Mouse (Mus musculus) heart, embryonic 16.5 days (tissue): ENCODE results near the gene Prkce. TPM values are rescaled to one million over a fixed set of nuclear protein-coding genes. Genes with fewer than 3 reads are reported as not detected.

ENCODE experiments used
- ATAC-seq: fragments of 200-750 bp; cut with Nextera tagmentation; replicated peaks from 2 replicates; pipeline ENCODE4 v1.8.0; 2017; ENCODE audit warnings: moderate number of reproducible peaks; ENCODE audit not compliant: insufficient read depth, low FRiP score; ENCODE audit errors: extremely low read depth
- H3K27ac ChIP-seq: fragments of 300-500 bp; sonication (generic); 2 replicates; pipeline ENCODE4 v1.5.1; 2014; ENCODE audit warnings: mild to moderate bottlenecking, low read length, control low read depth, moderate library complexity
- H3K27me3 ChIP-seq: fragments of 300-500 bp; sonication (generic); 2 replicates; pipeline ENCODE4 v1.6.1; 2014; ENCODE audit warnings: low read length, mixed read lengths; ENCODE audit not compliant: control insufficient read depth, insufficient read depth
- H3K36me3 ChIP-seq: fragments of 300-500 bp; sonication (generic); 2 replicates; pipeline ENCODE4 v1.6.1; 2014; ENCODE audit not compliant: control insufficient read depth, insufficient read depth
- H3K4me1 ChIP-seq: fragments of 300-500 bp; sonication (generic); 2 replicates; pipeline ENCODE4 v1.6.1; 2014; ENCODE audit warnings: low read length, mixed read lengths; ENCODE audit not compliant: control insufficient read depth, insufficient read depth
- H3K4me2 ChIP-seq: fragments of 300-500 bp; sonication (generic); 2 replicates; pipeline ENCODE4 v1.6.1; 2014; ENCODE audit warnings: low read depth, mild to moderate bottlenecking, control low read depth, low read length
- H3K4me3 ChIP-seq: fragments of 300-500 bp; sonication (generic); 2 replicates; pipeline ENCODE4 v1.5.1; 2014; ENCODE audit warnings: mild to moderate bottlenecking, control low read depth, low read length
- H3K9ac ChIP-seq: fragments of 300-500 bp; sonication (generic); 2 replicates; pipeline ENCODE4 v1.6.1; 2014; ENCODE audit warnings: low read length, control low read depth
- H3K9me3 ChIP-seq: fragments of 300-500 bp; sonication (generic); replicated peaks from 2 replicates; pipeline ENCODE4 v1.6.1; 2016; ENCODE audit warnings: low read length; ENCODE audit not compliant: control insufficient read depth
- WGBS: fragments of 180-500 bp; shearing (Covaris S2); extraction: QIAGEN DNeasy Blood & Tissue Kit; methylation state at CpG from one replicate; pipeline ENCODE4 v1.1.7; 2014; 5-methylcytosine and 5-hydroxymethylcytosine counted together
- polyA plus RNA-seq: library from polyadenylated mRNA; unstranded; fragments of >200 nt; fragmentation: Nextera tagmentation; extraction: Ambion mirVana; gene quantifications from 2 replicates; pipeline ENCODE4 v1.2.1, GENCODE M21; 2015

Prkce gene
- polyA plus RNA-seq, 1 experiment from 2014 or later = 6.0 TPM

DNA sequence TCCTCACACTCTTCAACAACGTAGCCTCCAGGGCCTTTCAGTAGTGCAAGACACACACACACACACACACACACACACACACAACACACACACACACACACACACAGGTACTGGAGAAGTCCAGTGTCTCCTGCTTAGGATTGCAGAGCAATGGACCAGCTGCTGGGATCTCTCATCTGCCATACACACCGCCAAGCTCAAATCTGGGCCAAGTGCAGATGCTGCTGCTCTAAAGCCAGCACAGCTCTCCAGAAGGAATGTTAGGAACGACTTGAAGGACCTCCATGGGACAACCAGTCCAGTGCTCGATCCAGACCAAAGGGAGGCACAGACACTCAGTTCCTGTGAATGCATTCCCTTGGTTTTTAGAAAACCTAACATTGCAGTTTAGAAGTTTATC, 414.8 kb downstream of the Prkce start:
- Histone ChIP-seq H3K9me3 (no peaks in the 10 kb centered on the region), H3K4me2 (no peak overlapping the region), H3K27ac (no peak overlapping the region), H3K27me3 (no peaks in the 10 kb centered on the region), H3K9ac (no peak overlapping the region), H3K36me3 (no peaks in the 10 kb centered on the region), H3K4me3 (no peak overlapping the region), H3K4me1 (no peaks in the 10 kb centered on the region)
- ATAC-seq = no peak
- WGBS = 63% methylated on average over 4 of the region's 4 CpGs

DNA sequence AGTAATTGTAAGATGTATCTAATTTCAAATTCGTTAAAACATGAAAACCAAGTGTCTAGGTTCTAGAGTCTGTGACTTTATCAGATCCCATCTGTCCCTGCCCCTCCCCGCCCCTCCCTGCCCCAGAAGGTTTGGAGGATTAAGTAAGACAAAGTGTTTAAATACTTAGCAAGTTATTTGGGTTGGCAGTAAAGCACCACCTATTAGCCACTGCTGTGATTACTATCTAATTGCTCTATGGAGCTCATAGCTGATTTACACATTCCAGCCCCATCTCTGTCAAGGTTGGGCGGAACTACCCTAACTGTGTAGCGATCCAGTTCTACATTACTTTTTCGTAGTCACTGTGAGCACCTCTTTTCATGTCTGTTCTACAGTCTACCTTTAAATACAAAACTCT, 418.9 kb downstream of the Prkce start:
- H3K9ac ChIP-seq = no peak overlapping the region
- no peak overlapping the region for H3K27ac ChIP-seq
- H3K4me1 ChIP-seq = peaks cover 10% of the 10 kb centered on the region
- H3K27me3 ChIP-seq = no peaks in the 10 kb centered on the region
- no peak for ATAC-seq
- no peak overlapping the region for H3K4me3 ChIP-seq
- H3K4me2 ChIP-seq = no peak overlapping the region
- H3K9me3 ChIP-seq = no peaks in the 10 kb centered on the region
- no peaks in the 10 kb centered on the region for H3K36me3 ChIP-seq
- 83% methylated on average over 5 of the region's 5 CpGs for WGBS

DNA sequence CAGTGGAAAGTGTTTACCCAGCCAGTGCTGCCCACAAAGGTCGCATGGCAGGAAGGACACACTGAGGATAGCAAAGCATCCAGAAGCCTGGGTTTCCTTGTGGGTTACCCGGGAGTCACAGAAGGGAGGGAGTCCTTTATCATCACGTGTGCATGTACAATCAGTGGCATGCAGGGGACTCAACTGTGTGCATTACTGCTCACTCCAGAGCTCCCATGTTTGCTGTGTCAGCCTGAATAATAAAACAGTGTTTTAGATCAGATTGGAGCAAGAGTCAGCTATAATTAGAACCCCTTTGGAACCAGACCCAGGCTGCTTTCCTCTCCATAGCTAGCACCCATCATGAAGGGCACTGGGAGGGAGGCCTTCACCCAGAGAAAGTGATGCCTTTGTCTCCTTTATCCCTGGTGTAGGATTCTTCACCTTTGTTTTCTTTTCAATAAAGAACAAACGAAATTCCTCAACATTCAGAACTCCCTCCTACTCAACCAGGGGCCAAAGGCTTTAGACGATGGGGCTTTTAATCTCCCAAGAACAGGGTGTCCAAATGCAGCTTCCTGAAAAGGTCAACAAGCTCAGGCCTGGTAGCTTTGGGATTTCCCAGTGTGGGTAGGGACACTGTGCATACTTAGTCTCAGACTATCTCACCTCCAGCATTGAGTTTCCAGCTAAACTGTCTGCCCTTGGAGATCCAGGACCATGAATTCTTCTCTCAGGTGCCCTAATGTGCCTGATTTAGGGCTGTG, 421.3 kb downstream of the Prkce start:
- WGBS = 38% methylated on average over 5 of the region's 5 CpGs
- peak; percentile 73 for ATAC-seq
- no peaks in the 10 kb centered on the region for H3K27me3 ChIP-seq
- no peak overlapping the region for H3K4me2 ChIP-seq
- H3K27ac ChIP-seq = peak overlapping the region; percentile 56
- H3K9me3 ChIP-seq = no peaks in the 10 kb centered on the region
- peaks cover 16% of the 10 kb centered on the region for H3K4me1 ChIP-seq
- no peak overlapping the region for H3K4me3 ChIP-seq
- no peak overlapping the region for H3K9ac ChIP-seq
- H3K36me3 ChIP-seq = no peaks in the 10 kb centered on the region

DNA sequence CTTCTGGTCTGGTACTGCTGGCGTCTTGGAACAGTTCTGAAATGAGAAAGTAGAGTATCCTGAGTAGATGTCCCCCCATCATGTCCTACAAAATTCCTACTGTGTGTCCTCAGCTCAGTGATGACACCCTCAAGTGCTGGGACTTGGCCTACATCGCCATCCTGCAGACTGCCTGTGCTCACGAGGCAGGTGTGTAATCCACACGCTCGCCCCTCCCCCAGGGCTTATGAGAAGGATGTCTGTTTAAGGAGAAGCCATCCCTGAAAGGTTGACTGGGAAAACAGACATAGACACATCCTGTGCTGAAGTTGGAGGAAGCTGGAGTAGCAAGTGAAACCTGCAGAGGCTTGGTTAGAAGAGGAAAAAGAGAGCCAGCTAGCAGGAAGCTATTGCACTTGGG, 422.1 kb downstream of the Prkce start:
- Histone ChIP-seq H3K9ac (no peak overlapping the region), H3K4me2 (no peak overlapping the region), H3K27ac (no peak overlapping the region), H3K4me3 (no peak overlapping the region), H3K4me1 (peaks cover 17% of the 10 kb centered on the region), H3K36me3 (no peaks in the 10 kb centered on the region), H3K9me3 (no peaks in the 10 kb centered on the region), H3K27me3 (no peaks in the 10 kb centered on the region)
- 91% methylated on average over 5 of the region's 5 CpGs for WGBS
- ATAC-seq = no peak

DNA sequence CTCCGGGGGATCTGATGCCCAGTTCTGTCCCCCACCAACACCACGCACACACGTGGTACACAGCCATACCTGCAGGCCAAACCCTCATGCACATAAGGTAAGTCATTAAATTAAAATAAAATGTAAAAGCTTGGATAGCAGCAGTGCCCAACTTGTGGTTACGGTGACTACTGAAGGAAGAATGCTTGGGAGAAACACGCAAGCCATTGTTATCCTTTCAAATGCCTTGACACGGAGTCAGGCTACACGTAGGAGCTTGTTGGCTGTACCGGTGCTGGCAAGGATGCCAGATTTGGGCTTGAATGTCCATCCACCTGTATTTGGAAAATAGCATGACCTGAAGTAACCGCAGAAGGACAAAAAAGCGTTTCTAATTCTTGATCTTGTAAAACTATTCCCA, 423.7 kb downstream of the Prkce start:
- H3K9ac ChIP-seq = no peak overlapping the region
- no peaks in the 10 kb centered on the region for H3K36me3 ChIP-seq
- no peak overlapping the region for H3K4me3 ChIP-seq
- no peak for ATAC-seq
- WGBS = 89% methylated on average over 10 of the region's 10 CpGs
- H3K27ac ChIP-seq = no peak overlapping the region
- H3K4me2 ChIP-seq = no peak overlapping the region
- no peaks in the 10 kb centered on the region for H3K27me3 ChIP-seq
- no peaks in the 10 kb centered on the region for H3K9me3 ChIP-seq
- peaks cover 17% of the 10 kb centered on the region for H3K4me1 ChIP-seq

DNA sequence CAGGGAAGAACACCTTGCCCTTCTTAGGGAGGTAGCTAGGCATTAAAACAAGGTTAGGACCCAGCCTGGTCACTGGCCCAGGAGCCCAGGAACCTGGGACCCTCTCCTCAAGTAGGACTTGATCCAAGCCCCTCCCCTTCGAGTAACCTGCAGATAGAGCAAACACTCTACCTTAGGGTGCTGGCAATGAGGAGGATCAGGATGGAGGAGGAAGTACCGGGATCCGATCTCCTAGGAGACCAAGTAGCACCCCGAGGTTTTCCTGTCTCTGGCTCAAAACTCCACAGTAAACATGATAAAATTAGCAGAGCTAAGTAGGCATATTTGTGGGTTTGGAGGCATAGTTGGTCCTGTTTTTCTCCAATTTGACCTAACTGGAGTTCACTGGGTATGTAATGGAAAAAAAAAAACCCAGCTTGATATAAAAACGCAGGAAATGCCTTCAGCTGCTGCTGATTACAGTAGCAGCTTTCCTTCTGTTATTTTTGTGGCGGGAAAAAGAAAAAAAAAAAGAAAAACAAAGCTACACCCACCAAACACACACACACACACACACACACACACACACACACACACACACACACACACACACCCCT, 425.5 kb downstream of the Prkce start:
- Histone ChIP-seq H3K36me3 (no peaks in the 10 kb centered on the region), H3K9me3 (no peaks in the 10 kb centered on the region), H3K27me3 (no peaks in the 10 kb centered on the region), H3K4me1 (peaks cover 17% of the 10 kb centered on the region), H3K4me3 (no peak overlapping the region), H3K9ac (no peak overlapping the region), H3K4me2 (no peak overlapping the region), H3K27ac (peak overlapping the region; percentile 61)
- ATAC-seq = no peak
- 53% methylated on average over 6 of the region's 6 CpGs for WGBS

DNA sequence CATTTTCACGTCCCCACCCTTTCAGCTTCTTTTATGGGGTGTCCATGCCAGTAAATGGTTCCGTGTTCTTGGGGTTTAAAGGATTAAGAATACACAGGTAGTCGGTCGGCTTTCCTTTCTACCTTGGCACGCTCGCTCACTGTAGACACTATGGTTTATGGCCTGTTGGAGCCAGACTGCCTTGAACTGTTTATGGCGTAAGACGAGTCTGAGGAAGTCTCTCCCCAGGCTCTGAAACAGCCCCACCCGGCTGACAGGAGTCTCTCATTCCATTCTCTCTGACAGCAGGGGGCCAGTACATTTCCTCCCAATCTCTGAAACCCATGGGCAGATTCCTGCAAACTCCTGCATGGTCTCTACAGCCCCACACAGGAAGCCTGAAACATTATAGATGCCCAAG, 427.9 kb downstream of the Prkce start:
- Histone ChIP-seq H3K27ac (no peak overlapping the region), H3K4me1 (peaks cover 7% of the 10 kb centered on the region; the same call in 1 of the 2 replicates), H3K9me3 (no peaks in the 10 kb centered on the region), H3K27me3 (no peaks in the 10 kb centered on the region), H3K4me3 (no peak overlapping the region), H3K4me2 (no peak overlapping the region), H3K9ac (no peak overlapping the region), H3K36me3 (no peaks in the 10 kb centered on the region)
- ATAC-seq = no peak
- WGBS = 78% methylated on average over 9 of the region's 9 CpGs

DNA sequence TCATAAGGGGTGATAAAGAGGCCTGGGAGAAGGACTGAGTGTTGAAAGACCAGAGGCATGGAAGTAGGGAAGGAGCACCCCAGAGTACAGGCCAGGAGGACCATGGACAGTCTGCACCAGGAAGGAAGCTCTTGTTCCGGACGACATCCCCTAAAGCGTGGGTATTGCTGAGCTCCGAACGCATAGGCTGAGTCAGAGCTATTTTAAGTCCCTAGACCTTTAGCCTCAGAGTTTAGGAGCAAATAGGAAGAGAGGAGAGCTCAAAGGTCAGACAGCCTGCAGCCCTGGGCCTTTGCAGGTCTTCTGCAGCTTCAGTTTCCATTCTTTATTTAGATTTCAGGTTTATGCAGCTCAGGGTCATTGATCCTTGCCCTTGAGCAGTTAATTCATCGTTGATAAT, 433.5 kb downstream of the Prkce start:
- WGBS = 50% methylated on average over 6 of the region's 6 CpGs
- no peaks in the 10 kb centered on the region for H3K36me3 ChIP-seq
- H3K27me3 ChIP-seq = no peaks in the 10 kb centered on the region
- H3K27ac ChIP-seq = no peak overlapping the region
- no peak overlapping the region for H3K9ac ChIP-seq
- no peak for ATAC-seq
- no peaks in the 10 kb centered on the region for H3K4me1 ChIP-seq
- H3K4me3 ChIP-seq = no peak overlapping the region
- H3K4me2 ChIP-seq = no peak overlapping the region
- no peaks in the 10 kb centered on the region for H3K9me3 ChIP-seq

DNA sequence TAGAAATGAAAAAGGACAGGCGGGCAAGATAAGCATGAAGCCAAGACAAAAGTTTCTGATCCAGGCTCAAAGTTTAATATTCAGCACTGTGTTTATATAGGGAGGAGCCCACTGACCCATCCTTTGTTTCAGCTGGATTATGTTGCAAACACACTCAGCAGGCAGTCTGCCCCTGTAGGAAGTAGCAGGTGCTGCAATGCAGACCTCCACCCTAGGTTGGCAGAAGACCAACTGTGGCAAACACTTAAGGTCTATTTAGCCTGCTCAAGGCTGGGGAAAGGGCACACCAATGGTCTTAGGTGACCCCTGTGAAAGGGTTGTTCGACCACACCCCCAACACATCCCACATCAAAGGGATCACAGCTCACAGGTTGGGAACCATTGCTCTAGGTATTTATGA, 434.3 kb downstream of the Prkce start:
- no peak for ATAC-seq
- no peak overlapping the region for H3K4me2 ChIP-seq
- H3K4me1 ChIP-seq = no peaks in the 10 kb centered on the region
- no peaks in the 10 kb centered on the region for H3K9me3 ChIP-seq
- WGBS = 90% methylated on average over 2 of the region's 2 CpGs
- H3K4me3 ChIP-seq = no peak overlapping the region
- no peak overlapping the region for H3K9ac ChIP-seq
- no peaks in the 10 kb centered on the region for H3K27me3 ChIP-seq
- no peak overlapping the region for H3K27ac ChIP-seq
- no peaks in the 10 kb centered on the region for H3K36me3 ChIP-seq
